Mouse (Mus musculus): Measurements from ENCODE around the gene Tmem132a. TPM values are rescaled to one million over a fixed set of nuclear protein-coding genes. Genes with fewer than 3 reads are reported as not detected.

Tmem132a gene
- 2.6 TPM for polyA plus RNA-seq (2017; shearing (Covaris generic))

DNA sequence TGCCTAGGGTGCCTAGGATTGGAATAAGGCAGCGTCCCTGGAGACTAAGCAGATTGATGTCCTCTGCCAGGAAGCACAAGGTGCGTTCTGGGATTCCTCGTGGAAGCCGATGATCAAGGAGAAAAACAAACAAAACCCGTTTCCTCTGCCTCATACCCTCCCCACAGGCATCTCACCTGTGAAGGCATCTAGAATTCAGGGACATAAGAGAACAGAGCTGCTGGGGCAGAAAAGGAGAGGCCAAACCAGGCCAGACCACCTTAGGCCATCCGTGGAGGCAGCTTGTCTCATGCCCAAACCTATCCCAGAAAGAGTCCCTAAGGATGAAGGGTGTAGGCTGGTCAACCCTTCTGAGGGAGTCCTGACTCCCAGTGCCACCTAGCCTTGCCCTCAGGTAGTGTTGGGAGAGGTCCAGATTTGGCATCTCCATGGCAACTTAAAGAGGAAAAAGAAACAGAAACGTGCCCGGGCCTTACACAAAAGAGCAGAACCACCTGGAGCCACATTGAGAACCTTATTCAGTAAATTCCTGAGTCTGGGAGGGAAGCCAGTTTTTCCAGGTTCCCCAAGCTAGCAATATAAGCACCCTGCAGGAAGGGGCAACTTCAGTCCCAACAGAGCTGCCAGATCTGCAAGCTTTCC is at the start of gene Tmem132a:
TSS of gene Tmem132a (minus strand) at position 55 of the 642 bp plus-strand sequence.

DNA sequence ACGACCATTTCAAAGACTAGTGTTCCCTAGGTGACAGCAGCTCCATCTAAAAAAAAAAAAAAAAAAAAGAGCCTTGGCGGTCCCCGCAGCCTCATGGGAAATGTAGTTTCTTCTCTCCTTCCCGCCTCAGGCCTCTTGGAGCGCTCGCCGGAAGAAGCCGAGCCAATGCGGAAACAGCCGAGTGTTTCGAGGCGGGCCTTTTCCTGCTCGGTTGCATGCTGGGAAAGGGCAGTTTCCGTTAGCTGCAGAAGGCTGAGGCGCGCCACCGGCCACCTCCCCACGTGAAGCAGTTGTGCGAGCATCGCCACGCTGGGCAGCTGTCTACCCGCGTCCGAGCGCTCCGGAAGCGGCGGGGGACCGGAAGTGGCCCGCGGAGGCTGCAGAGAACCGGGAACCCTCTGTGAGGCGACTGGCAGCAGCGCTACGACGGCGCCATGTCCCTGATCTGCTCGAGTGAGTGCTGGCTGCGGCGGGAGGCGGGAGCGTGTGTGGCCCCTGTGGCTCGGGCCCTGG is 25.3 kb upstream of the Tmem132a start, which contains the start of gene Prpf19:
TSS of gene Prpf19 (plus strand) at position 216 of the 513 bp plus-strand sequence.

DNA sequence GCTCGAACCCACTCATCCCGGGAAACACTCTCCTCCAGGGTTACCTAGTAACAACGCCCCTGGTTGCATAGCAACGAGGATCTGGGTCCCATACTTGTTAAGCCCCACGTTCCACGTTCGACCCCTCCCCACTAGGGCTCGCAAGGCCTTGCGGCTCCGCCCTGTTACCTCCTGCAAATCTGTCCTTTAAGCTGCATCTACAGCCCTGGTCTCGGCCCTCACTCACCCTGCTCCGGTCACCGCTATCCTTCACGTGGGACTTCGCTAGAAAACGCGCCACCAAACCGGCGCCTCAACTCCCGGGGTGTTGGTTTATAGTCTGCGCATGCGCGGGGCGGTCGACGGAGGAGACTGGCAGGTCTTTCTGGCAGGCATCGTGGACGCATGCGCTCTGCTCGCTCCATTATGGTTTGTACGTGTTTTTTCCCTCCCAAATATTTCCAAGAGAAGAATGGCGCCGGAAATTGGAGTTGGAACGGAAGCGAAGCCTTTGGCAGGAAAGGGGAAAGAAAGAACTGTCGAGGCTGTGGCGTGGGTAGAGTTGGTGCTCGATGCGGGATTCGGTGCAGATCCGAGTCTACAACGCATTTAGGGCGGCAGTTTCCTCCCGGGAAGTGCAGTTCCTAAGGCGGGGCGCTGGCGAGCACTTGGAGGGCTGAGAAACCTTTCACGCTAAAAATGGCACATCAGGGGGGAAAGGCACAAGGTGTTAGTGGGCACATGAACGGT is 11.8 kb upstream of the Tmem132a start, which contains the start of gene Tmem109:
TSS of gene Tmem109 (minus strand) at position 576 of the 729 bp plus-strand sequence.

DNA sequence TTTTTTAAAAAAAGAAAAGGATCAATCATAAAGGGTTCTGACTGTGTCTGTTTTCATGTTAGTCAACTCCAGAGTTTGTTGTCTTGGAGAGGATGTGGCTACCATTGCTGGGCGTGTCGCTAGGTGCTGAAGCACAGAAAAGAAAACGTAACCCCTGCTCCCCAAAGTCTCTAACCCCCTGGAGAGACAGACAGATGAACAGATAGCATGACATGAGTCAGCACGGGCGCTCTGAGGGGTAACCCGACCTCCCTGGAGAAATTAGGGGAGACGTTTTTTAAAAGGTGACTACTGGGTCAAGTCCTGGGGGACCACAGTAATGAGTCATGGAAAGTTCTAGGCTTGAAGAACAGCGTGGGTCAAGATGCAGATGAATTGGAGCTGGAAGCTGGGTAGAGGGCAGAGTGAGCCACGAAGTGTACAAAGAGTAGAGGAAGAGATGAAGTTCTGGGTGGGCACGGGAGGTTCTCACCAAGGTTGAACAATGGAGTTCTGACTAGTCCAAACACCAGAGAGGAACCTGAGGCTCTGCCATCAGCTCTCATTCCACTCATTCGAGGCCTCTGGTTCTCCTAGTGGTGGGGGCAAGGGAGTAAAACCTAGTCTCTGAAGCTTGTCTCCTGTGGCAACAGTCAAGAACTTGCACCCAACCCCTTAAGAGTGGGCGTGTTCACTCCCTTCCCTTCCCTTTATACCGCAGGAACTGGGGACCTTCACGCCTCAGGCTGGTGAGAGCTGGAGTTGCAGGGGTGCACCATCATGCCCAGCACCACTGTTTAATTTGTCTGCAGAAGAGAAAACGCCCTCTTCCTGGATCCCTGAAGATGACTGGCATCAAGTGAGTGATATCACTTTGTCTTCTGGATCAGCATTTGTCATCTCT is 30.5 kb downstream of the Tmem132a start, which contains the start of gene Slc15a3:
TSS of gene Slc15a3 (plus strand) at position 718 of the 883 bp plus-strand sequence.

DNA sequence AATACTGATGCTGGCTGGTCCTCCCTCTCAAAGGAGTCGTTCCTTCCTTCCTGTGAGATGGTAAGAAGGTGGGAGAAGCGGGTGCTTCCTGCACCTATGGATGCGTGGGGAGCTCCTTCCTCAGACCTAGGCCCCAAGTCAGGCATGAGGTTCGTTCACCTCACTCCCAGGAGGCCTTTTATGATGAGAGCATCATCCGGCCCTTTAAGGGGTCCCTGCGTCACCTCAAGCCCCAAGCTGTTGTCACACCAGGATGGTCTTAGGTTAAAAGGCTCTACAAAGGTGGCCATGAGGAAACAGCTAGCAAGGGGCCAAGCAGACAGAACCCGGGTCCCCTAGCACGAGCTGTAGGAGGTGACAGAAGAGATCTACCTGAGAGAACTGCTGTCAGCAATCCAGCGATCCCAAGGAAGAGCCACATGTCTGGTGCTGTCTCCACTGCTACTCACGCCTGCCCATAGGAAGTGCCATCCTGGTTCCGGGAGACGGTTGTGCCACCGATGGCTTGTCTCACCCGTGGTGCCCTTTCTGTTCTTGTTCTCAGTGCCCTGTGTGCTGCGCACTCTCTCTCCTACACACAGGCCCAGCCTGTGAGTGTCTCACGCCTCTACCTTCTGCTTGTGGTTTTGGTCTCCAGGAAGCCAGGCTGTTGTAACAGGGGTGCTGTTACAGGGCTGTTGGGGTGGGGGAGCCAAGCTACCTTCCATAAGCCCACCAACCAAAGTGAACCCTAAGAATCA is 40.1 kb downstream of the Tmem132a start, which contains the start of gene Cd6:
TSS of gene Cd6 (minus strand) at position 623 of the 740 bp plus-strand sequence.

Other genes starting within 250 kb of the Tmem132a start
- 1.0 TPM for gene Vwce, start 235.7 kb downstream of the Tmem132a start, polyA plus RNA-seq (2017; shearing (Covaris generic))
- not detected for gene Pga5, start 191.9 kb downstream of the Tmem132a start, polyA plus RNA-seq (2017; shearing (Covaris generic))
- 25.1 TPM for gene Vps37c, start 181.2 kb downstream of the Tmem132a start, polyA plus RNA-seq (2017; shearing (Covaris generic))
- gene Cd5, start 130.9 kb downstream of the Tmem132a start, polyA plus RNA-seq (2017; shearing (Covaris generic)), result 564 TPM
- 802 TPM for gene Cd6, start 39.9 kb downstream of the Tmem132a start, polyA plus RNA-seq (2017; shearing (Covaris generic))
- gene Slc15a3, start 30.2 kb downstream of the Tmem132a start, polyA plus RNA-seq (2017; shearing (Covaris generic)), result 19.5 TPM
- gene Tmem109, start 12.1 kb upstream of the Tmem132a start, polyA plus RNA-seq (2017; shearing (Covaris generic)), result 54.6 TPM
- 50.8 TPM for gene Prpf19, start 25.3 kb upstream of the Tmem132a start, polyA plus RNA-seq (2017; shearing (Covaris generic))
- not detected for gene Zp1, start 50.7 kb upstream of the Tmem132a start, polyA plus RNA-seq (2017; shearing (Covaris generic))
- not detected for gene Ptgdr2, start 67.2 kb upstream of the Tmem132a start, polyA plus RNA-seq (2017; shearing (Covaris generic))
- gene Ccdc86, start 79.3 kb upstream of the Tmem132a start, polyA plus RNA-seq (2017; shearing (Covaris generic)), result 17.1 TPM
- gene Ms4a10, start 104.7 kb upstream of the Tmem132a start, polyA plus RNA-seq (2017; shearing (Covaris generic)), result not detected
- gene Ms4a15, start 123.3 kb upstream of the Tmem132a start, polyA plus RNA-seq (2017; shearing (Covaris generic)), result 0.44 TPM
- not detected for gene Ms4a18, start 148.1 kb upstream of the Tmem132a start, polyA plus RNA-seq (2017; shearing (Covaris generic))
- gene Ms4a8a, start 211.2 kb upstream of the Tmem132a start, polyA plus RNA-seq (2017; shearing (Covaris generic)), result 1.1 TPM